Mouse (Mus musculus) spleen, adult 18-20 months (tissue): ENCODE results near the gene Rsph9.

Source experiments
- DNase-seq, 2 experiments: peaks; one replicate each; pipeline ENCODE4 v3.0.0; 2022; ENCODE audit warnings: mixed read lengths in 2 of 2

Rsph9 gene

GRCm38 (mm10) chr17:46098525-46098924, 45.5 kb downstream of the Rsph9 start:
- no peak for DNase-seq

- DNase-seq = no peak
Measured at GRCm38 (mm10) chr17:46091899-46092298, 52.1 kb downstream of the Rsph9 start.

- no peak for DNase-seq
Measured at GRCm38 (mm10) chr17:46091351-46091750, 52.7 kb downstream of the Rsph9 start.

- DNase-seq = no peak
Measured at GRCm38 (mm10) chr17:46086341-46086870, 57.6 kb downstream of the Rsph9 start.

DNA sequence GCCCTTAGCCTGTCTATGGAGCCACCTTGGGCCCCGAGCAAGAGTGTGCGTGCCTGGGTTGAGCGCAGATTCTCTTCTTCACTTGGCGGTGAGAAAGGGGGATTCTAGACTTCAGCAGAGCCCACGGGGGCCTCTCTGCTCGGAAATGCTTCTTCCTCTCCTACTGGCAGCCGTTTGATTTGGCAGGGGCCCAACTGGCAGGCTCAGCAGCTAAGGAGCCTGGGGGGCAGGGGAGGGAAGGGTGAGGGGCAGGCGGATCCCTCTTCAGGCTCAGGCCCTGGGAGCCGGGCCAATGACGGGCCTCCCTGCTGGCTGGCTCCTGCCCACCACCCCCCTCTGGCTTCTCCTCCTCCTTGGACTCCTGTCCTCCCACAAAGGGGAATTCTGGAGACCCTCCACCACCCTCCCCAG, 59.9 kb downstream of the Rsph9 start:
- peak; percentile 30 to 35 for DNase-seq

- no peak for DNase-seq
Measured at GRCm38 (mm10) chr17:46083381-46083780, 60.6 kb downstream of the Rsph9 start.

GRCm38 (mm10) chr17:46081657-46082056, 62.4 kb downstream of the Rsph9 start:
- DNase-seq = no peak

DNA sequence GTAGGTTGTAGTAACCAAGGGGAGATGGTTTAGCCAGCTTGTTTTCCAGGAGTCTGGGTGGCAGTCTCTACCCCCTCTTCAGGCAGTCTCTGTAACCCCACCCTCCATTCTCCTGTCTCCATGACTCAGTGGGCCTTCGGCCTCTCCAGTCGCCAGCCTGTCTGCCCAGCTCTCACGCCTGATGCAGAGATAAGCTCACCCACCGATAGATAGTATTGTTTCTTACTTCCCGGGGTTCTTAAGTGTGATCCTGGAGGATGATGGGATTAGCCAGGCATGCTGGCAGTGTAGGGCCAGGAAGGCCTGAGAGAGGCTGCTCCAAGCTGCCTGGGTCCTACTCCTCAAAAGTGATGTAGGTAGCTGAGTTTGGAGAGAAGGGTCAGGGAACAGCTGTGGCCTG, 63.0 kb downstream of the Rsph9 start:
- DNase-seq = no peak

DNA sequence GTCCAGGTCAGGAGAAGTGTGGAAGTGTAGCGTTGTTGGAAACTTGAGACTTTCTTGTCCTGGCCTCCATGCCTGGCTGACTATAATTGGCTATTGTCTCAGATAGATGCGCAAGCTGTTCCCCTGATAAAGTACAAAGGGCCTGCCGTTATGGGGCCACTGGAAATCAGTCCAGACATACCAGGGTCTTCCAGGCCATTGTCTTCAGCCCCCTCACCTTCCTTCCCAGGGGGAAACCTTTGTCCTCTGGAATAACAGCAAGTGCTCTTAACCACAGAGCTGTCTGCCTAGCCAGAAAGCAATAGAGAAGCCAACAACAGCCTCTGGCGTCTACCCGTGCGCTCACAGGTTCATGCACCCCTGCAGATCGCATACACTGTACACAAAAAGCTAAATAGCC, 63.6 kb downstream of the Rsph9 start:
- DNase-seq = no peak

- no peak for DNase-seq
Measured at GRCm38 (mm10) chr17:46079037-46079436, 65.0 kb downstream of the Rsph9 start.

DNA sequence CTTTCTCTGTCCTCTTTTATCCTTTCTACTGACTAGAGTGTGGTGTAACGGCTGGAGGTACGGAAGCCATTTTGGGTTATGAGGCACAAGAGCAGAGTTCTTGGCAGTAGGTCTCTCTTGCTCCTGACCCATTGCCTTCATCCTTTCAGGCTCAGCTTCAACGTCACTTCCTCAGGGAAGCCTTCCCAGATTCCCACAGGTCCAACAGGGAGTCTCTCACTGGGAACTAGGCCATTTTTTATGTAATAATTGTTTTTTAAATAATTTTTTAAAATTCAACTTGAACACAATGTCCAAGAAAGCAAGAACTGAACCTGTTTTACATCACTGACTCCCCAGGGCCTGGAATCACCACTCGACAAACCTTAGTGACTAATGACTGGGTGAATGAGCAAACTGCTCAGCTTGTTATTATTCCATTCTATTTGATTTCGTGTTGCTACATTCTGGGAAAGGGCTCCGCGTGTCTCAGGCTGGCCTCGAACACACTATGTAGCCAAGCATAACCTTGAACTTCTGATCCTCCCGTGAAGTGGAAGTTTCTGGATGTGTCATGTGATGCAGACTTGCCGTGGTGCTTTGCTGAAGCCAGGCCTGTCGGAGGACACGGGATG, 66.0 kb downstream of the Rsph9 start:
- DNase-seq = no peak

GRCm38 (mm10) chr17:46076260-46076551, 67.8 kb downstream of the Rsph9 start:
- no peak for DNase-seq

- DNase-seq = no peak
Measured at GRCm38 (mm10) chr17:46075551-46076259, 68.3 kb downstream of the Rsph9 start.

DNA sequence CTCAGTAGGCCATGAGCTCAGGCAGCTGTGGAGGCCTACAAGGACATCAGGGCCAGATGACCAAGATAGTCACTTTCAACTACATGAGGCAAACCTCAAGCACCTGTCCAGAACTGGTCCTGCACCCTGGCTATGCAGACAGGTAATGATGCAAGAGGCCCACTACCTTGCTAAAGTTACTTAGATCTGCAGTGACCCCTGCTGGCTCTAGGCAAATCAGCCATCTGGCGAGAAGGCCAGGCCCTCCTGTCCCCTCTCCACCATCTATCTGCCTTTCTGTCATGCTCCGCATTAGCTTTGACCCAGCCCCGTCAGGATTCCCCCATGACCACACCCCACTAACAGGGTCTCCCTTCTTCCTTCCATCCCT, 68.9 kb downstream of the Rsph9 start:
- DNase-seq = peak; percentile 32 to 51

DNA sequence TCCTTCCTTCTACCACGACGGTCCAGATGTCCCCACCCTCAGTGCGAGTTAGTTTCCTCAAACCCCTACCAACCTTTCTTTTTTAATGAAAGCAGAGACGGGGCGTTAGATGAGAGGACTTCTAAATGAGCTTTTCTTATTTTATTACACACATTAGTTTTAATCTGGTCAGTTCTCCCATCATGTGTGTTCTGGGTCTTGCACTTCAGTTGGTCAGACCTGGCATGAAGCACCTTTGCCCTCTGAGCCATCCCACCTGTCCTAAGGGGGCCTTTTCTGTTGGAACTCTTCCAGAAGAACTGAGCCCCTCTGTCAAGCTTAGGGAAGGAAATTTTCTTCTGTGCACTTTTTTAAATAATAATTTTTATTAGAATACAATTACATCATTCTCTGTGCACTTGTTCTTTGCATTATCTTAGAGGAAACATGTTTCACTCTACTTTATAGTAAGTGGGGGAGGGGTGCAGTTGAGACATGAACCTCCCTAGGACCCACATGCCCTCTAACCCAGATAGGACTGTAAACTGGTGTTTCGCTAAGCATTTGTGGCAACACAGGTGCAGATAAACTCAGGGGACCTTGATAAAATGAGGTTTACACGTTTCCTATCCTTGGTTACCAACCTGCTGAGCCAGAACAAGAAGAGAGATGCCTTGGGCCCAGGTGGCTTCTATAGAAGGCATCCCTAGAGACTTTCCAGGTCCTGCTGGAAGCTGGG, 69.5 kb downstream of the Rsph9 start:
- DNase-seq = no peak

GRCm38 (mm10) chr17:46073730-46074301, 70.2 kb downstream of the Rsph9 start:
- DNase-seq = peak; percentile 75 to 81
